ENCODE assay signal across 12 mouse cellular contexts in the genomic region with DNA sequence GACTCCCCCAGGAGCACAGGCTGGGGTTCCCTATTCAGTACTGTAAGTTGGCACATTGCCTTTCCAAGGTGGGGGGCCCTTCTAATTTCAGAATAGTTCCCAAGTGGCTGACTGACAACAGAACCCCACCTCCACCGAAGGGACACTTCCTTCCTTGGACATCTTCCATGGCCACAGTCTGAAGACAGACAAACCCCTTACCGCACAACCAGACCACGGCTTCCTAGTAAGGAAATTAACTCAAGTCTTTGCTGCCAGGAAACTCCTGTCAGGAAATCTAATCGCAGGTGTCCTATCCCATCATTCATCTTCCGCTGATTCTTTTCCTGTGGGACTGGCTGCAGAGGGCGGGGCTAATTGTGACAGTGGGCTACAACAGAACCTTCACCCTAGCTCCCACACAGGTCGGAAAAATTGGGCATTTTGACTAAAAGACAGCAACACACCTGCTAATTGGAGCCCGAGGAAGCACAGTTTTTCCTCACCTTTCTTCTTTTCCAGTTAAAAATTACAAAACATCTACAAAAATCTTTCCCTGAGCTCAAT.
DNase-seq lines count a peak whose midpoint lies in the region.
"Had no signal": no experiment of that assay in that cellular context is flagged by ENCODE, and none has a peak within 500 bp of the region (broad histone marks: within the 10 kb centered on the region; RNA-seq: fewer than 3 reads in every experiment).

No protein-coding gene starts in this region.

- H3K27me3 ChIP-seq in forebrain, embryonic 10.5 days (ENCODE audit: poor library complexity, severe bottlenecking) = no peaks in the 10 kb centered on the region
- H3K27me3 ChIP-seq: hindbrain, embryonic 15.5 days had no signal

- intact Hi-C loops in gastrocnemius, postnatal 14 days (cut with DNase I; ENCODE audit: low total_unique reads) = no loop called here

- no peaks in the 10 kb centered on the region for H3K36me3 ChIP-seq in forebrain, embryonic 10.5 days (replicated peaks)
- H3K36me3 ChIP-seq: hindbrain, embryonic 15.5 days had no signal

- no peaks in the 10 kb centered on the region for H3K9me3 ChIP-seq in forebrain, embryonic 10.5 days
- H3K9me3 ChIP-seq: hindbrain, embryonic 15.5 days had no signal

- 88% methylated on average over 8 of the region's 8 CpGs for WGBS in forebrain, embryonic 10.5 days

- peaks cover 6% of the 10 kb centered on the region for H3K4me1 ChIP-seq in forebrain, embryonic 10.5 days
- H3K4me1 ChIP-seq: hindbrain, embryonic 15.5 days had no signal

- peak; percentile 3 to 8 for DNase-seq in cerebellum, postnatal 10 days
- no peak for DNase-seq in cerebellum, adult 8-10 months
- DNase-seq in right cerebral cortex, postnatal 10 days (ENCODE audit: low spot score in 2 of 2) = peak; percentile 23 to 25
- no peak for DNase-seq in right cerebral cortex, adult 2 months (ENCODE audit: low spot score in 2 of 2)
- DNase-seq in kidney, postnatal 10 days = peak; percentile 56
- no peak for DNase-seq in forebrain, embryonic 10.5 days (ENCODE audit: extremely low spot score, low spot score)
- no peak for DNase-seq in layer of hippocampus, postnatal 10 days (ENCODE audit: low spot score in 2 of 2)
- DNase-seq in gastrocnemius, postnatal 14 days = no peak
- DNase-seq: cerebellum, adult 11 months had no signal

- H3K4me3 ChIP-seq in forebrain, embryonic 10.5 days = no peak overlapping the region
- H3K4me3 ChIP-seq: hindbrain, embryonic 15.5 days; layer of hippocampus, adult 2 months; myocyte had no signal

- no peak overlapping the region for H3K27ac ChIP-seq in forebrain, embryonic 10.5 days
- H3K27ac ChIP-seq: hindbrain, embryonic 15.5 days; layer of hippocampus, adult 2 months had no signal

Comparison
In these comparisons a context has a peak if more than half of its experiments do, and no peak if none do; other contexts are left out.
1. DNase-seq: peak in cerebellum, postnatal 10 days (2 of 2), right cerebral cortex, postnatal 10 days (2 of 2) and kidney, postnatal 10 days (single experiment); none in cerebellum, adult 8-10 months (single experiment), right cerebral cortex, adult 2 months (0 of 2), forebrain, embryonic 10.5 days (single experiment), layer of hippocampus, postnatal 10 days (0 of 2) and gastrocnemius, postnatal 14 days (single experiment).